Mouse (Mus musculus) midbrain, postnatal 0 days (tissue): ENCODE measurements around the gene Gm10974. TPM values are rescaled to one million over a fixed set of nuclear protein-coding genes. Genes with fewer than 3 reads are reported as not detected.

Experiments
- ATAC-seq: fragments of 200-750 bp; cut with Nextera tagmentation; 2 replicates; pipeline ENCODE4 v1.8.0; 2017; ENCODE audit warnings: moderate number of reproducible peaks, mild to moderate bottlenecking, moderate TSS enrichment, moderate library complexity; ENCODE audit not compliant: low FRiP score
- DNase-seq: peaks from one replicate; pipeline ENCODE4 v3.0.0-alpha.2; 2015; ENCODE audit warnings: low spot score
- H3K27ac ChIP-seq: fragments of 300-500 bp; sonication (generic); 2 replicates; pipeline ENCODE4 v1.5.1; 2014; ENCODE audit warnings: low read depth, mild to moderate bottlenecking, low read length, mixed read lengths
- H3K27me3 ChIP-seq: fragments of 300-500 bp; sonication (generic); 2 replicates; pipeline ENCODE4 v1.6.1; 2014; ENCODE audit warnings: low read length, control low read depth, mixed read lengths; ENCODE audit not compliant: insufficient read depth
- H3K36me3 ChIP-seq: fragments of 300-500 bp; sonication (generic); 2 replicates; pipeline ENCODE4 v1.6.1; 2014; ENCODE audit warnings: low read length, control low read depth, mixed read lengths; ENCODE audit not compliant: insufficient read depth
- H3K4me1 ChIP-seq: fragments of 300-500 bp; sonication (generic); 2 replicates; pipeline ENCODE4 v1.6.1; 2014; ENCODE audit warnings: mild to moderate bottlenecking, control low read depth, antibody characterized with exemption, low read length, mixed read lengths; ENCODE audit not compliant: insufficient read depth
- H3K4me2 ChIP-seq: fragments of 300-500 bp; sonication (generic); 2 replicates; pipeline ENCODE4 v1.6.1; 2014; ENCODE audit warnings: low read depth, mild to moderate bottlenecking, low read length, mixed read lengths; ENCODE audit not compliant: poor library complexity, severe bottlenecking
- H3K4me3 ChIP-seq: fragments of 300-500 bp; sonication (generic); 2 replicates; pipeline ENCODE4 v1.5.1; 2014; ENCODE audit warnings: low read depth, mild to moderate bottlenecking, low read length, moderate library complexity
- H3K9ac ChIP-seq: fragments of 300-500 bp; sonication (generic); replicated peaks from 2 replicates; pipeline ENCODE4 v1.6.1; 2014; ENCODE audit warnings: mild to moderate bottlenecking, low read length, moderate library complexity, mixed read lengths; ENCODE audit not compliant: poor library complexity, severe bottlenecking
- H3K9me3 ChIP-seq: fragments of 300-500 bp; sonication (generic); 2 replicates; pipeline ENCODE4 v1.6.1; 2016; ENCODE audit warnings: low read length, control low read depth
- CTCF ChIP-seq: IDR thresholded peaks from 2 replicates; pipeline ENCODE4 v1.5.1; 2016; ENCODE audit warnings: antibody characterized with exemption, mild to moderate bottlenecking
- WGBS: fragments of 180-500 bp; shearing (Covaris S2); extraction: QIAGEN DNeasy Blood & Tissue Kit; methylation state at CpG from one replicate; pipeline ENCODE4 v1.1.7; 2014; 5-methylcytosine and 5-hydroxymethylcytosine counted together
- polyA plus RNA-seq: library from polyadenylated mRNA; unstranded; fragments of >200 nt; fragmentation: Nextera tagmentation; extraction: Ambion mirVana; gene quantifications from 2 replicates; pipeline ENCODE4 v1.2.1, GENCODE M21; 2015
- total RNA-seq: library from RNA; depleted of rRNA; stranded (reverse); fragments of >200 nt; gene quantifications from 2 replicates; pipeline ENCODE4 v1.2.3, GENCODE M21; 2014

The Gm10974 gene
- total and polyA plus RNA-seq, 2 experiments from 2014 or later: not detected

DNA sequence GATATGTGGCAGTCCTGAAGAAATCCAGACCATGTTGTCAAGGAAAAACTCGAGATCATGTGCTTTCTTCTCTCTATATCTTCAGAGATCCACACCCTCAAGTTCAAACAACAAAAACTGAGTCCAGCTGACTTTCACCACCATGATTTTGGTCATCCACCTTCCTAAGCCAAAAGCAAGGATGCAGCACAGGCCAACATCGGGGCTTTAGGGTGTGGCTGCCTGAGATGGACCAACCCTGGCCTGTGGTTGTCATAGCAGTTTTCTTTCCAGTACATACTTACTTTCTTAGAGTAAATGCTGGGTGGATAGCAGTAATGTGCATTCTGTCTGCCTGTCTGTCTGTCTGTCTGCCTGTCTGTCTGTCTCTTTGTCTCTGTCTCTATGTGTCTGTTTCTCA, 294 bp upstream of the Gm10974 start:
- Histone ChIP-seq H3K27ac (no peak overlapping the region), H3K4me1 (no peaks in the 10 kb centered on the region), H3K4me2 (no peak overlapping the region), H3K9me3 (no peaks in the 10 kb centered on the region), H3K9ac (no peak overlapping the region), H3K27me3 (no peaks in the 10 kb centered on the region), H3K4me3 (no peak overlapping the region), H3K36me3 (no peaks in the 10 kb centered on the region)
- 74% methylated on average over 2 of the region's 2 CpGs for WGBS
- TF ChIP-seq CTCF: no peak
- no peak for DNase-seq
- no peak for ATAC-seq

DNA sequence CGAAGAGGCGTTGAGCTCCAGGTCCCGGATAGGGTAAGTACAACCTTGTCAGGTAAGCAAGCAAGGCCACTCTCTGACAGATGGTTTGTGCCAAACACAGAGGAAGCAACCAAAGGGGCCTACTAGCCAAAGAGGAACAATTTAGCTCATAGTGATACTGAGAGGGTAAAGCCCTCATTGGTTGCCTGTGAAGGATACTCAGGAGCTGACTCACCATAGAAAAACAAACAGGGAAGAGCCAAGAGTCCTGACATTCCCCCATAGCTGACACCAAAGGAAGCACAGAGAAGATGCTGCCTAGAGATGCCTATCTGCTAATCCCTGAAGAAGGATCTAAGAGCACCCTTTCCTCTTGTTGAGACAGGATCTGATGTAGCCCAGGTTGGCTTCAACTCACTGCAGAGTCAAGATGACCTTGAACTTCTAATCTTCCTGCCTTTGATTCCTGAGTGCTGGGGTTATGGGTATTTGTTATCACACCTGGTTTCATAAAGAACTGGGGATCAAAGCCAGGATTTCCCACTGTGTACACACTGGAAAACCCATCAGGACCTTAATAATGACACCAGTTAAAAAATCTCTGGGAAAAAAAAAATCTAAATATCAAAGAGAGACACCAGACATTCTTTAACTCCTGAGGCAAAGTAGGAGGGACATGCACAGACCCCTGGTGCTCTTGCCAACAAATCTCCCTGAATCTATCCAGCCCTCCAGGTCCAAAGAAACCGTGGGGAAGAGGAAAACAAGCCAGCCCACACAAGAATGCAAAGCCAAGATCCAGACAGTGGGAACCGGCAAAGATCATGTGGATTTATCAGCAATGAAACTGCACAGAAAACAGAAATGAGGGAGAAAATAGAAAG, 3.6 kb downstream of the Gm10974 start:
- H3K4me1 ChIP-seq: no peaks in the 10 kb centered on the region
- DNase-seq (no peak), ATAC-seq (no peak)
- H3K9me3 ChIP-seq: no peaks in the 10 kb centered on the region
- H3K27ac ChIP-seq: no peak overlapping the region
- 71% methylated on average over 5 of the region's 5 CpGs for WGBS
- H3K4me3 ChIP-seq: no peak overlapping the region
- TF ChIP-seq CTCF: no peak
- no peaks in the 10 kb centered on the region for H3K27me3 ChIP-seq
- H3K36me3 ChIP-seq: no peaks in the 10 kb centered on the region
- no peak overlapping the region for H3K9ac ChIP-seq
- no peak overlapping the region for H3K4me2 ChIP-seq

DNA sequence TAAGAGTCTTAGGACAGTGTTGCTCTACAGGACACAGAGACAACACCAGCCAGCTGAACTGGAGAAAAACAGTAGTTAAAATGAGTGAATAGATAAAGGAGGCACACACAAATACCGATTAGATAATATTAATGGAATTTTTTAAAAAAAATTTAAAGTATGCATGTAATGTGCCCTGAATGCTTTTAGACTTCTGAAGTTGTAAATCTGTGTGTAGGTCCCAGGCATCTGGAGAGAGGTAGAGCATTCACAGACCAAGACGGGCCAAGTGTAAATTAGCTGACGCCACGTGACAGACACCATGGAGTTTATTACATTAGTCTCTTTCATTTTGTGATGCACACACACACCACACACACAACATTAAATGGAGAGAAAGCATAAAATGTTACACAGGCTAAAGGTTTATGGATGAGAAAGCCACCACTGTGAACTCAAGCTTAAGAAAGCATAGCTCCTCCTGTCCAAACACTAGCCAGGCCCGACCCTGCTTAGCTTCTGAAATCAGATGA, 4.3 kb downstream of the Gm10974 start:
- ATAC-seq: no peak
- 79% methylated on average over 5 of the region's 5 CpGs for WGBS
- Histone ChIP-seq H3K36me3 (no peaks in the 10 kb centered on the region), H3K9me3 (no peaks in the 10 kb centered on the region), H3K27me3 (no peaks in the 10 kb centered on the region), H3K27ac (no peak overlapping the region), H3K4me1 (no peaks in the 10 kb centered on the region), H3K4me3 (no peak overlapping the region), H3K4me2 (no peak overlapping the region), H3K9ac (no peak overlapping the region)
- no peak for TF ChIP-seq CTCF
- DNase-seq: no peak

DNA sequence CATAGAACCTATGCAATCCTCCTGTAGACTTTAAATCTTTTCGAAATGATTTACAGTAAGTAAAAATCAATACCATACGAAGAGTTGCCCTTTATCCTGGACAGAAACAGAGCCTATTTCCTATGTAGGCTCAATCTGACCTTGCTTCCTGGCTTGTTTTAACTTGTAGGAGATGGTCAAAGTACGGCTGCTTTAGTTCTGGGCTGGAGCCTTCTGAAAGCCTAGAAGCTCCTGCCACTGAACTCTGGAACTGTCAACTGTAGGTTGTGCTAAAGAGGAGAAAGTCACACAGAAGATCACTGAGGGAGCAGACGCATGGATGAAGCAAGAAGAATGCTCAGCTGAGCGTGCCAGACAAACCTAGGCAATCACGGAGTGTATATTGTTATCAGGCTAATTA, 5.3 kb downstream of the Gm10974 start:
- Histone ChIP-seq H3K9me3 (no peaks in the 10 kb centered on the region), H3K36me3 (no peaks in the 10 kb centered on the region), H3K9ac (no peak overlapping the region), H3K4me1 (no peaks in the 10 kb centered on the region), H3K4me3 (no peak overlapping the region), H3K27me3 (no peaks in the 10 kb centered on the region), H3K27ac (no peak overlapping the region), H3K4me2 (no peak overlapping the region)
- WGBS: 83% methylated on average over 6 of the region's 6 CpGs
- no peak for TF ChIP-seq CTCF
- ATAC-seq (no peak), DNase-seq (no peak)

DNA sequence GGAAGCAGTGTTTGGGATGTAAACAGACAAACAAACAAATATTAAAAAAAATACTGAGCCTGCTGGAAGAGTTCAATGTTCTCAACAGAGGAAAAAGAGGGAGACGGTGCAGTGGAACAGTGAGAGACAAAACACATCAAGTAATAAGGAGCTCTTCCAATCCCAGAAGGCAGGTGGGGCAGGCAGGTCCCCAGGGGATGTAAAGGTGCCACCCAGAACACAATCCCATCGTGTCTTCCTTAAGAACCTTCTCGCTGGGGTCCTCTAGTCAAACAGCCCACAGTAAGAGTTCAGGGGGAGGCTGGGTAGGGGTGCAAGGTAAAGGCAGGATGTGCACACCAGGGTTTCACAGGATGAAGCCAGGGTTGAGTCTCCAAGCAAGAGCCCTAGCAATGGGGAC, 7.7 kb downstream of the Gm10974 start:
- TF ChIP-seq CTCF: no peak
- no peak for ATAC-seq

DNA sequence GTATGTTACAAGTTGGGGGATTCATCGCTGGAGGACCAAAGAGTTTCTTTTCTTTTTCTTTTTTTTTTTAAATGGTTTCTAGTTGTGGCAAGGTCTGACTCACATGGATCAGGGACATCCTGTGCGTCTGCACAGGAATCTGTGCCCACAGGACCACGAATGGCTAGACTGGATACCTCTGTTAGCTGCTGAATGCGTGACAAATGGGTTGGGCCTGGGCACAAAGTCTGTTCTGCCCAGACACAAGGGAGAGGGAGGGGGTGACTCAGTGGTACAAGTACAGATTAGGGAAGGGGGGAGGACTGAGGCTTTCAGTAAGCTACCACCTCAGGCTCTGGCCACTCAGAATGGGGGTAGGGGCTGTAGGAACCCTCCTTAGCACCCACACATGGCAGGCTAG, 10.0 kb downstream of the Gm10974 start:
- H3K9ac ChIP-seq: no peak overlapping the region
- H3K4me1 ChIP-seq: no peaks in the 10 kb centered on the region
- H3K27ac ChIP-seq: no peak overlapping the region
- H3K4me3 ChIP-seq: no peak overlapping the region
- ATAC-seq: no peak
- TF ChIP-seq CTCF: no peak
- no peaks in the 10 kb centered on the region for H3K9me3 ChIP-seq
- H3K36me3 ChIP-seq: no peaks in the 10 kb centered on the region
- WGBS: 80% methylated on average over 4 of the region's 4 CpGs
- no peaks in the 10 kb centered on the region for H3K27me3 ChIP-seq
- no peak for DNase-seq
- H3K4me2 ChIP-seq: no peak overlapping the region

More for the DNA sequence above, 7.7 kb downstream of the Gm10974 start:
- Histone ChIP-seq H3K27me3 (no peaks in the 10 kb centered on the region), H3K4me2 (no peak overlapping the region), H3K9me3 (no peaks in the 10 kb centered on the region), H3K36me3 (no peaks in the 10 kb centered on the region), H3K9ac (no peak overlapping the region), H3K4me1 (no peaks in the 10 kb centered on the region), H3K4me3 (no peak overlapping the region), H3K27ac (no peak overlapping the region)
- WGBS: 94% methylated on average over 3 of the region's 3 CpGs
- DNase-seq: no peak
